Mouse (Mus musculus): ENCODE measurements at regions not wholly inside any gene's neighbourhood (a gene's known extent, or its start where the extent isn't known, plus 50 kb on each side); places are given as distances from the start of the nearest gene placed in this dataset.
A peak's percentile ranks its signal among the peaks of the same experiment; 100 is the strongest.

DNA sequence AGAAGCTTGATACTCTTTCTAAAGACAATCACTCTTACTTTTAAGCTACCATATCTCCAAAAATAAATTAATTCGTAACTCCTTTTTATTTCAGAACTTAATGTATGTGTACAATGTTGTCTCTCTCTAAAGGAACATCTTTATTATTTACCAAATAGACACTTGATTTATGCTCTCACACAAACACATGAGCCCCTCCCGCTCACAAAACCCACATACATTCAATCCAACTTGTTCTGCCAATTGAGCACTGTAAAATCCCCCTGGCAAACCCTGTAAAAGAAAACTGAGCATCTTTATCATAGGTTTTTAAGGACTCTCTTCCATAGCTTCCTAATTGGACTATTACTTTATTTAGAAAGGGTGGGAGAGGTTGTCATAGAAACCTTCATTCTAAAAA is 812.5 kb downstream of the Phf3 start:
- DNase-seq (ENCODE audit: low read depth), result peak; percentile 63
- TF ChIP-seq CTCF (IDR thresholded peaks at IDR 0.05; ENCODE audit: borderline replicate concordance, extremely low read depth, insufficient read depth, insufficient read length) (no peak), POLR2A (IDR thresholded peaks at IDR 0.05; ENCODE audit: borderline replicate concordance, extremely low read depth, insufficient read depth, insufficient read length, poor library complexity, severe bottlenecking) (no peak)

GRCm38 (mm10) chr1:30060806-30061205 is 812.9 kb downstream of the Phf3 start:
- no peak for TF ChIP-seq POLR2A (IDR thresholded peaks at IDR 0.05; ENCODE audit: borderline replicate concordance, extremely low read depth, insufficient read depth, insufficient read length, poor library complexity, severe bottlenecking)
- no peak for TF ChIP-seq CTCF (IDR thresholded peaks at IDR 0.05; ENCODE audit: borderline replicate concordance, extremely low read depth, insufficient read depth, insufficient read length)
- peak; percentile 95 for DNase-seq (ENCODE audit: low read depth)

DNA sequence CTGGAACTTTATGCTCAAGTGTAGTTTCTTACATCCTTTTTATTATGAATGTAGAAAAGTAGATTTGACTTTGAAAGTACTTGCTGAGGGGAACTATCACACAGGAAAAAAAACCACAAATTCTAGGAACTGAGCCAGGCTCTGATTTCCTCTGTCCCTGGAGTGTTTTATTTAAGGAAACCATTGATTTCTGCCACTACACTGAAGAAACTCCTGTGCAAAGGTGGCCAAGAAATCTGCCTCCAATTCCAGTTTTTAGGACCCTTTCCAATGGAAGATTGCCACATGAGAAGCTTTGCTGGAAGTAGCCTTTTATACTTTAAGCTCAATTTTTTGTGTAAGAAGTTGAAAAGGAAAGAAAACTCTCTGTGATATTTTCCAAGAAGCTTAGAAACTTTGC is 856.1 kb downstream of the Phf3 start:
- TF ChIP-seq POLR2A (IDR thresholded peaks at IDR 0.05; ENCODE audit: borderline replicate concordance, extremely low read depth, insufficient read depth, insufficient read length, poor library complexity, severe bottlenecking) (no peak), CTCF (IDR thresholded peaks at IDR 0.05; ENCODE audit: borderline replicate concordance, extremely low read depth, insufficient read depth, insufficient read length) (no peak)
- peak; percentile 25 for DNase-seq (ENCODE audit: low read depth)

DNA sequence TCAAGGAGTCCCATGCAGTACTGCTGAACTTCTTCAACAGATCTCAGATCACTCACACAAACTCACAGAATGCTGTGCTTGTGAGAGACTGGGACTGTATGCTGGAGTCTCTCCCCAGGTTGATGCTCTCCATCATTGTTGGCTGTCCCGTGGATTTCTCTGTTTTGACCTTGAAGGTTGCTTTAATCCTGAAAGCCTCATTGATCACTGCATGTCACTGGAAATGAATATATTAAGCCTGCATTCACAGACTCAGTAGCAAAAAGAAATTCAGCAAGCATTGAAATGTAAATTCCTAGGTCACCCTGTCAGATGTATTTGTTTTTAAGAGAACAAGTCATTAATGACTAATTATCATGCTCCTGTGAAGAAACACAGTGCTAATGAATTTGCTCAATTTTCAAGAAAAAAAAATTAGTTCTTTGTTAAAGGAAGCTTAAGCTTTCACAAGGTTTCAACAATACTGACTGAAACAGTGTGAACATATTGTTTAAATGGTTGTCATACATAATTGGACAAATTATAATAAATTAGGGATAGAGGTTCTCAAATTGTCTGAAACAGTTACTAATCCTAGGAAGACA is 864.9 kb downstream of the Phf3 start:
- no peak for TF ChIP-seq CTCF (IDR thresholded peaks at IDR 0.05; ENCODE audit: borderline replicate concordance, extremely low read depth, insufficient read depth, insufficient read length)
- TF ChIP-seq POLR2A (IDR thresholded peaks at IDR 0.05; ENCODE audit: borderline replicate concordance, extremely low read depth, insufficient read depth, insufficient read length, poor library complexity, severe bottlenecking), result no peak
- DNase-seq (ENCODE audit: low read depth), result peak; percentile 78

Data from brain, embryonic 14.5 days (tissue).